Mouse (Mus musculus) liver, embryonic 14.5 days (tissue): ENCODE data around the gene Epop. TPM values are rescaled to one million over a fixed set of nuclear protein-coding genes. Genes with fewer than 3 reads are reported as not detected.

Experiments
- ATAC-seq: fragments of 200-750 bp; cut with Nextera tagmentation; 2 replicates; pipeline ENCODE4 v1.8.0; 2017; ENCODE audit warnings: moderate number of reproducible peaks, mild to moderate bottlenecking, moderate library complexity; ENCODE audit not compliant: insufficient read depth
- DNase-seq, 3 experiments: peaks; one replicate each; pipeline ENCODE4 v3.0.0-alpha.2; 2012 to 2013; ENCODE audit warnings: low read depth in 3 of 3, low spot score in 3 of 3
- H3K27ac ChIP-seq: fragments of 300-500 bp; sonication (generic); 2 replicates; pipeline ENCODE4 v1.5.1; 2014; ENCODE audit warnings: moderate library complexity, mild to moderate bottlenecking, control low read depth, inconsistent platforms
- H3K27me3 ChIP-seq: fragments of 300-500 bp; sonication (generic); 2 replicates; pipeline ENCODE4 v1.6.1; 2014; ENCODE audit warnings: mild to moderate bottlenecking, low read length, moderate library complexity; ENCODE audit not compliant: control insufficient read depth, insufficient read depth
- H3K36me3 ChIP-seq: fragments of 300-500 bp; sonication (generic); replicated peaks from 2 replicates; pipeline ENCODE4 v1.6.1; 2014; ENCODE audit warnings: low read depth; ENCODE audit not compliant: control insufficient read depth, insufficient read depth
- H3K4me1 ChIP-seq, 2 experiments: fragments of 200-500 bp in 1 of 2; fragments of 300-500 bp in 1 of 2; sonication (generic) in 1 of 2; replicated peaks; 2 replicates each; pipeline ENCODE4 v1.6.1; 2012 to 2014; ENCODE audit warnings: antibody characterized with exemption in 1 of 2, inconsistent platforms in 1 of 2, low read length in 1 of 2; ENCODE audit not compliant: control insufficient read depth in 2 of 2, insufficient read depth in 2 of 2
- H3K4me2 ChIP-seq: fragments of 300-500 bp; sonication (generic); 2 replicates; pipeline ENCODE4 v1.6.1; 2014; ENCODE audit warnings: low read depth, mild to moderate bottlenecking, control low read depth, moderate library complexity
- H3K4me3 ChIP-seq, 2 experiments: fragments of 200-500 bp in 1 of 2; fragments of 300-500 bp in 1 of 2; sonication (generic) in 1 of 2; 2 replicates each; pipeline ENCODE4 v1.5.1; 2012 to 2014; ENCODE audit warnings: low read depth in 2 of 2, low read length in 2 of 2, mild to moderate bottlenecking in 2 of 2, control low read depth in 1 of 2, inconsistent platforms in 1 of 2, moderate library complexity in 1 of 2; ENCODE audit not compliant: insufficient read depth in 1 of 2
- H3K9ac ChIP-seq: fragments of 300-500 bp; sonication (generic); replicated peaks from 2 replicates; pipeline ENCODE4 v1.6.1; 2014; ENCODE audit warnings: mild to moderate bottlenecking, control low read depth, moderate library complexity
- H3K9me3 ChIP-seq: fragments of 300-500 bp; sonication (generic); 2 replicates; pipeline ENCODE4 v1.6.1; 2016; ENCODE audit warnings: low read length, mixed read lengths; ENCODE audit not compliant: control insufficient read depth
- CTCF ChIP-seq: IDR thresholded peaks from 2 replicates; pipeline ENCODE4 v1.5.1; 2016; ENCODE audit warnings: antibody characterized with exemption, low read depth, control low read depth
- EP300 ChIP-seq: IDR thresholded peaks from 2 replicates; pipeline ENCODE4 v1.6.1; 2016; ENCODE audit warnings: antibody characterized with exemption, low read depth
- WGBS: fragments of 180-500 bp; shearing (Covaris S2); extraction: QIAGEN DNeasy Blood & Tissue Kit; methylation state at CpG from one replicate; pipeline ENCODE4 v1.1.7; 2014; ENCODE audit not compliant: insufficient replicate concordance; 5-methylcytosine and 5-hydroxymethylcytosine counted together
- polyA plus RNA-seq, 2 experiments: library from polyadenylated mRNA; depleted of rRNA in 1 of 2; stranded (reverse) in 1 of 2; unstranded in 1 of 2; fragments of >200 nt; fragmentation: Nextera tagmentation in 1 of 2; extraction: Ambion mirVana in 1 of 2; gene quantifications; 2 replicates each; pipeline versions ENCODE4 v1.2.1 to v1.2.3; 2012 to 2014

Epop gene
- polyA plus RNA-seq, 2 experiments, result 0.38 to 0.66 TPM

DNA sequence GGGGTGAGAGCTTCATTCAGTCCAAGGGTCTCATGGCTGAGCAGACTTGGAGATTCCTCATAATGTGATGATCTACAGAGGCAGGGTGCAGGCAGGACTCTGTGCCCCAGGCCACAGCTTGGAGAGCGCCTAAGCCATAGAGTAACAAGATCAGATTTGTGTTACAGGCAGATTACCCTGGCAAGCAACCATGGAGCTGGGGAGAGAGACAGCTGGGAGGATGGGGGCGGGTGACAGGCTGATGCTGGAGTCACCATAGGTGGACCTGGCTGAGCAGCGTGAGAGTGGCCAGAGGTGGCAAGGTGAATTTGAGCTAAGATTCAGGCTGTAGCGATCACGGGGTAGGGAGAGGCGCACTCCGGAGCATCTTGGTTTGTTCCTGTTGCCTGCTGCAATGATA, 38.7 kb upstream of the Epop start:
- Histone ChIP-seq H3K4me1 (no peaks in the 10 kb centered on the region; a peak in 1 of 4 replicates), H3K27me3 (peaks cover 23% of the 10 kb centered on the region), H3K4me2 (no peak overlapping the region), H3K9me3 (no peaks in the 10 kb centered on the region), H3K36me3 (no peaks in the 10 kb centered on the region), H3K4me3 (no peak overlapping the region), H3K9ac (no peak overlapping the region), H3K27ac (no peak overlapping the region)
- ATAC-seq (no peak), DNase-seq (no peak)
- 73% methylated on average over 7 of the region's 7 CpGs for WGBS
- no peak for TF ChIP-seq CTCF
- no peak for TF ChIP-seq EP300

DNA sequence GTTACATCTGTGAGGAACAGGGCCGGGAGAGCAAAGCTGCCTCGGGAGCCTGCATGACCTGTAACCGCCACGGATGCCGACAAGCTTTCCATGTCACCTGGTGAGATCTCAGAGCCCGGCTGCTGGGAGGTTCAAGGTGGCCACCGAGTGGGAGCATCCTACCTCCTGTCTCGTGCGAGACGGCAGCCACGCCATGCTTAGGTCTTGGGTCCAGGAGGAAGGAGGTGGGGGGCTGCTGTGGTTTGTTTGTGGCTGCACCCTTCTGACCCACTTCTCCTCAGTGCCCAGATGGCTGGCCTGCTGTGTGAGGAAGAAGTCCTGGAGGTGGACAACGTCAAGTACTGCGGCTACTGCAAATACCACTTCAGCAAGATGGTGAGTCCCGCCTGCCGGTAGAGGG, 37.3 kb upstream of the Epop start:
- H3K4me1 ChIP-seq, result no peaks in the 10 kb centered on the region; a peak in 1 of 4 replicates
- no peak for ATAC-seq
- no peak overlapping the region for H3K27ac ChIP-seq
- H3K4me2 ChIP-seq, result no peak overlapping the region
- no peak overlapping the region for H3K4me3 ChIP-seq
- H3K9me3 ChIP-seq, result no peaks in the 10 kb centered on the region
- no peak for DNase-seq
- TF ChIP-seq EP300, result no peak
- TF ChIP-seq CTCF, result no peak
- WGBS, result 62% methylated on average over 15 of the region's 15 CpGs
- H3K27me3 ChIP-seq, result peaks cover 36% of the 10 kb centered on the region
- H3K9ac ChIP-seq, result no peak overlapping the region
- H3K36me3 ChIP-seq, result no peaks in the 10 kb centered on the region

GRCm38 (mm10) chr11:97666221-97666620, 36.7 kb upstream of the Epop start:
- WGBS, result 74% methylated on average over 7 of the region's 7 CpGs
- H3K27me3 ChIP-seq, result peaks cover 42% of the 10 kb centered on the region
- H3K4me2 ChIP-seq, result no peak overlapping the region
- DNase-seq (no peak), ATAC-seq (no peak)
- no peaks in the 10 kb centered on the region for H3K36me3 ChIP-seq
- H3K9ac ChIP-seq, result no peak overlapping the region
- peak; percentile 42 for TF ChIP-seq CTCF
- TF ChIP-seq EP300, result no peak
- no peaks in the 10 kb centered on the region; a peak in 1 of 4 replicates for H3K4me1 ChIP-seq
- no peaks in the 10 kb centered on the region for H3K9me3 ChIP-seq
- no peak overlapping the region for H3K27ac ChIP-seq
- no peak overlapping the region for H3K4me3 ChIP-seq

DNA sequence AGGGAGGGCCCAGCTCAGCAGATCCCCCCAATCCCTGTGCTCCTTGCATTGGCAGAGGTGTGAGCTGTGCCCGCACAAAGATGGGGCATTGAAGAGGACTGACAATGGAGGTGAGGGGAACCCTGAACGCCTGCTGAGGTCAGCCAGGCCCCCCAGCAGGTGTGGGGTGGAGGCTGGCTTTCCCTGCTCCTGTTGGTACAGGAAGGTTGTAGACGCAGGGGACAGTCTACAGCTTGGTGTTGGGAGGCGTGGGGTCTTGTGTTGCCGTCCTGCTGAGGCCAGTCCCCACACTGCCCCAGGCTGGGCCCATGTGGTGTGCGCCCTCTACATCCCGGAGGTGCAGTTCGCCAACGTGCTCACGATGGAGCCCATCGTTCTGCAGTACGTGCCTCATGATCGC, 35.9 kb upstream of the Epop start:
- Histone ChIP-seq H3K4me2 (no peak overlapping the region), H3K9ac (no peak overlapping the region), H3K27me3 (peaks cover 50% of the 10 kb centered on the region), H3K9me3 (no peaks in the 10 kb centered on the region), H3K36me3 (no peaks in the 10 kb centered on the region), H3K4me3 (no peak overlapping the region), H3K4me1 (peaks cover 0 to 3% of the 10 kb centered on the region in 2 experiments; a peak in 1 of 4 replicates), H3K27ac (no peak overlapping the region)
- DNase-seq, result no peak
- no peak for ATAC-seq
- TF ChIP-seq EP300 (no peak), CTCF (no peak)
- WGBS, result 70% methylated on average over 13 of the region's 13 CpGs

- H3K4me2 ChIP-seq, result no peak overlapping the region
These were observed 35.3 kb upstream of the Epop start for GRCm38 (mm10) chr11:97664771-97665240.

More at GRCm38 (mm10) chr11:97664771-97665240, 35.3 kb upstream of the Epop start:
- WGBS, result 18% methylated on average over 6 of the region's 6 CpGs
- Histone ChIP-seq H3K36me3 (no peaks in the 10 kb centered on the region), H3K9ac (no peak overlapping the region), H3K27ac (no peak overlapping the region), H3K4me3 (no peak overlapping the region), H3K27me3 (peaks cover 56% of the 10 kb centered on the region), H3K9me3 (no peaks in the 10 kb centered on the region), H3K4me1 (peaks cover 0 to 3% of the 10 kb centered on the region in 2 experiments; a peak in 1 of 4 replicates)
- DNase-seq, result no peak
- ATAC-seq, result no peak
- TF ChIP-seq CTCF, result peak; percentile 17; the same call in 1 of the 2 replicates
- no peak for TF ChIP-seq EP300
